Mouse (Mus musculus) heart, embryonic 15.5 days (tissue): ENCODE measurements around the gene Gm21721. TPM values are rescaled to one million over a fixed set of nuclear protein-coding genes. Genes with fewer than 3 reads are reported as not detected.
"Not testable (repeated sequence)": the region's sequence is repeated elsewhere in the genome, so short reads cannot be mapped to it uniquely, and the experiment has no call there.

Experiments
- ATAC-seq: fragments of 200-750 bp; cut with Nextera tagmentation; replicated peaks from 2 replicates; pipeline ENCODE4 v1.8.0; 2017; ENCODE audit warnings: low read depth, moderate TSS enrichment; ENCODE audit not compliant: insufficient number of reproducible peaks, insufficient read depth, low FRiP score
- H3K27ac ChIP-seq: fragments of 300-500 bp; sonication (generic); 2 replicates; pipeline ENCODE4 v1.5.1; 2015; ENCODE audit warnings: mild to moderate bottlenecking, inconsistent platforms
- H3K27me3 ChIP-seq: fragments of 300-500 bp; sonication (generic); 2 replicates; pipeline ENCODE4 v1.6.1; 2015; ENCODE audit warnings: inconsistent platforms
- H3K36me3 ChIP-seq: fragments of 300-500 bp; sonication (generic); 2 replicates; pipeline ENCODE4 v1.6.1; 2015; ENCODE audit warnings: mild to moderate bottlenecking, inconsistent platforms
- H3K4me1 ChIP-seq: fragments of 300-500 bp; sonication (generic); replicated peaks from 2 replicates; pipeline ENCODE4 v1.6.1; 2015; ENCODE audit warnings: inconsistent platforms
- H3K4me2 ChIP-seq: fragments of 300-500 bp; sonication (generic); 2 replicates; pipeline ENCODE4 v1.6.1; 2015; ENCODE audit warnings: inconsistent platforms, mild to moderate bottlenecking, moderate library complexity
- H3K4me3 ChIP-seq: fragments of 300-500 bp; sonication (generic); 2 replicates; pipeline ENCODE4 v1.5.1; 2015; ENCODE audit warnings: mild to moderate bottlenecking, inconsistent platforms
- H3K9ac ChIP-seq: fragments of 300-500 bp; sonication (generic); 2 replicates; pipeline ENCODE4 v1.6.1; 2015; ENCODE audit warnings: mild to moderate bottlenecking, inconsistent platforms
- H3K9me3 ChIP-seq: fragments of 300-500 bp; sonication (generic); replicated peaks from 2 replicates; pipeline ENCODE4 v1.6.1; 2016; ENCODE audit warnings: inconsistent platforms
- WGBS: fragments of 180-500 bp; shearing (Covaris S2); methylation state at CpG from one replicate; pipeline ENCODE4 v1.1.7; 2015; ENCODE audit warnings: mixed read lengths; 5-methylcytosine and 5-hydroxymethylcytosine counted together
- polyA plus RNA-seq: library from polyadenylated mRNA; unstranded; fragments of >200 nt; fragmentation: Nextera tagmentation; extraction: Ambion mirVana; gene quantifications from 2 replicates; pipeline ENCODE4 v1.2.1, GENCODE M21; 2015

The Gm21721 gene
- polyA plus RNA-seq, result not detected in 2 replicates

DNA sequence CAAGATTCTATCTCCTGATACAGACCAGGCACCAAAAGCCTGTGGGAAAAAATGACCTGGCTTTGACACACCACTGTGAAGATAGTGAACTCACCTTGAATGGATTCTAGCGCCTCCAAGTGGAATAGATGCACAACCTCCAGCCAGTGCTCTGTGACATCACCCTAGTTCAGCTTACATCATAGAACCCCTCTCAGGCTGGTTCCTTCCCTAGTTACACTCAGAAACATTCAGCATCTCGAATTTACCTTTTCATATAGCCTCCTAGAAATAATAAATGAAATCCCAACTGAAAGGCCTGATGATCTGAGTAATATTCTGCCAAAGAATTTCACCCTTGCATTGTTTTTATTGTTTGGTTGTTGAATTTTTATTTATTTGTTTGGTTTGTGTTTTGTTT, at the start of gene Gm21721:
TSS of gene Gm21721 (minus strand) at position 101 of the 400 bp plus-strand sequence.
- H3K4me3 ChIP-seq, H3K4me2 ChIP-seq, H3K9ac ChIP-seq, H3K36me3 ChIP-seq, H3K27me3 ChIP-seq, H3K9me3 ChIP-seq, H3K27ac ChIP-seq, H3K4me1 ChIP-seq, ATAC-seq: not testable (repeated sequence)
- 0% methylated on average over 1 of the region's 2 CpGs for WGBS

Other genes with a start within 250 kb of the Gm21721 start
- gene Gm21292, start 68.3 kb downstream of the Gm21721 start, polyA plus RNA-seq, result not detected in 2 replicates
- gene Gm21812, start 145.0 kb upstream of the Gm21721 start, polyA plus RNA-seq, result not detected in 2 replicates
- gene Gm21874, start 214.0 kb upstream of the Gm21721 start, polyA plus RNA-seq, result not detected in 2 replicates